Mouse (Mus musculus) limb, embryonic 11.5 days (tissue): ENCODE results near the gene Ipo11. TPM values are rescaled to one million over a fixed set of nuclear protein-coding genes. Genes with fewer than 3 reads are reported as not detected.

ENCODE experiments used
- ATAC-seq: fragments of 200-750 bp; cut with Nextera tagmentation; 2 replicates; pipeline ENCODE4 v1.8.0; 2017; ENCODE audit warnings: low read depth; ENCODE audit not compliant: insufficient number of reproducible peaks, low FRiP score, low TSS enrichment
- DNase-seq: peaks from one replicate; pipeline ENCODE4 v3.0.0-alpha.2; 2015; ENCODE audit warnings: low spot score
- H3K27ac ChIP-seq: fragments of 300-500 bp; sonication (generic); replicated peaks from 2 replicates; pipeline ENCODE4 v1.5.1; 2014; ENCODE audit warnings: low read depth, mild to moderate bottlenecking, low read length
- H3K27me3 ChIP-seq: fragments of 300-500 bp; sonication (generic); 2 replicates; pipeline ENCODE4 v1.6.1; 2014; ENCODE audit warnings: mild to moderate bottlenecking, low read length, mixed read lengths; ENCODE audit not compliant: control insufficient read depth, insufficient read depth
- H3K36me3 ChIP-seq: fragments of 300-500 bp; sonication (generic); 2 replicates; pipeline ENCODE4 v1.6.1; 2014; ENCODE audit warnings: mild to moderate bottlenecking, low read length, moderate library complexity, mixed read lengths; ENCODE audit not compliant: control insufficient read depth, insufficient read depth
- H3K4me1 ChIP-seq: fragments of 300-500 bp; sonication (generic); 2 replicates; pipeline ENCODE4 v1.6.1; 2014; ENCODE audit warnings: low read length, mixed read lengths; ENCODE audit not compliant: control insufficient read depth, insufficient read depth
- H3K4me2 ChIP-seq: fragments of 300-500 bp; sonication (generic); 2 replicates; pipeline ENCODE4 v1.6.1; 2014; ENCODE audit warnings: low read depth, mild to moderate bottlenecking, moderate library complexity; ENCODE audit not compliant: severe bottlenecking
- H3K4me3 ChIP-seq: fragments of 300-500 bp; sonication (generic); 2 replicates; pipeline ENCODE4 v1.5.1; 2014; ENCODE audit warnings: low read depth, low read length
- H3K9ac ChIP-seq: fragments of 300-500 bp; sonication (generic); 2 replicates; pipeline ENCODE4 v1.6.1; 2014; ENCODE audit warnings: mild to moderate bottlenecking, low read length
- H3K9me3 ChIP-seq: fragments of 300-500 bp; sonication (generic); 2 replicates; pipeline ENCODE4 v1.6.1; 2016; ENCODE audit warnings: low read length; ENCODE audit not compliant: control insufficient read depth
- WGBS: fragments of 180-500 bp; shearing (Covaris S2); extraction: QIAGEN DNeasy Blood & Tissue Kit; methylation state at CpG from one replicate; pipeline ENCODE4 v1.1.7; 2014; 5-methylcytosine and 5-hydroxymethylcytosine counted together
- polyA plus RNA-seq: library from polyadenylated mRNA; unstranded; fragments of >200 nt; fragmentation: Nextera tagmentation; extraction: Ambion mirVana; gene quantifications from 2 replicates; pipeline ENCODE4 v1.2.1, GENCODE M21; 2014

Ipo11 gene
- polyA plus RNA-seq, 1 experiment from 2014 or later, result 69.2 TPM

DNA sequence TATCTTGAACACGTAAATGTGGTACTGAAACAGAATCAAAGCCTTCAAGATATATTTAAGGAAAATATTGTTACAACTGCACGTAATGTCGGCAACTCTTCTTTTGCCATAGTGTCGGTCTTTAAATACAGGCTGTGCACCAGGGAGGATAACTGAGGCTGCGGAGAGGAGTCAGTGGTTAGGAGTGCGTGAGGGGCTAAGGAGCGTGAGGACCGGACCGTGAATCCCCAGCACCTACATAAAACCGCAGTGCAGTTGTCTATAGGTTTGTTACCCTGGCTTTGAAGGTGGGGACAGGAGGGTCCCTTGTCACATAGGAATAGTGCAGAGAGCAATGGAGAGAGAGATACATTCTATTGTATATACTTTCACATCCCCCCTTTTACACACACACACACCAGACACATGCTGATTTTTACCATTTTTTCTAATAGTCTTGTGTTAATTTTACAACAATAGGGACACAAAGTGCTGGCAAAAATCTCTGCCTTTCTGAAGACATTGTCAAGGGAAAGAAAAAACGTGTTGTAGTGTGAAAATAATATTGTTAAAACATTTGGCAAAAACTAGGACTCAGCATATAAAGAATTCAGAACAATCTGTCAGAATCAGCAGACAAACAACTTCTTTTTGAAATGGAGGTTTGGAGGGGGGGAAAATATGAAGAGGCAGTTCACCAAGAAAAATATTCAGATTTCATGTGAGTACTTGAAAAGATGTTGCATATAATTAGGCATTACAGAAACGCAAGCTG lies 113.5 kb downstream of the Ipo11 start:
- ATAC-seq, result no peak
- WGBS, result 95% methylated on average over 12 of the region's 12 CpGs
- H3K36me3 ChIP-seq, result peaks cover 2% of the 10 kb centered on the region; the same call in 1 of the 2 replicates

DNA sequence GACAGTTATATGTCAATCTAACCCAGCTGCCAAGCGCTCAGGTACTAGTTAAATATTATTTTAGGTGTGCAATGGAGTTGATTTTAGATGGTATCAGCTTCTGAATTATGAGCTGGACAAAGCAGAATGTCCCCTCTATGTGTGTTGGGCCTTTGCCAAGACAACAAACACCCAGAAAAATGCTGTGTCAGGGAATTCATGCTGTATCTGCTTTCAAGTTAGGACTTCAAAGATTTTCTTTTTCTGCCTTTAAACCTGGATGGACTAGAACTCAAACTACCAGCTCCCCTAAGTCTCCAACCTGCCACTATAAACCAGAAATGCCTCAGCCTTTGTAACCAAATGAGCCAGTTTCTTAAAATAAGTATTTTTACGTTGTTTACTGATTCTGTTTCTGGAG lies 116.6 kb downstream of the Ipo11 start:
- Histone ChIP-seq H3K9ac (no peak overlapping the region), H3K27me3 (no peaks in the 10 kb centered on the region), H3K36me3 (peaks cover 2% of the 10 kb centered on the region; the same call in 1 of the 2 replicates), H3K9me3 (no peaks in the 10 kb centered on the region), H3K4me3 (no peak overlapping the region), H3K27ac (no peak overlapping the region), H3K4me2 (no peak overlapping the region), H3K4me1 (no peaks in the 10 kb centered on the region)
- no peak for ATAC-seq
- DNase-seq, result no peak
- 93% methylated on average over 2 of the region's 2 CpGs for WGBS

More for the DNA sequence above, 113.5 kb downstream of the Ipo11 start:
- no peak overlapping the region for H3K27ac ChIP-seq
- H3K4me1 ChIP-seq, result no peaks in the 10 kb centered on the region
- no peak overlapping the region for H3K9ac ChIP-seq
- H3K9me3 ChIP-seq, result no peaks in the 10 kb centered on the region
- no peak overlapping the region for H3K4me2 ChIP-seq
- H3K4me3 ChIP-seq, result no peak overlapping the region
- no peak for DNase-seq
- H3K27me3 ChIP-seq, result no peaks in the 10 kb centered on the region

DNA sequence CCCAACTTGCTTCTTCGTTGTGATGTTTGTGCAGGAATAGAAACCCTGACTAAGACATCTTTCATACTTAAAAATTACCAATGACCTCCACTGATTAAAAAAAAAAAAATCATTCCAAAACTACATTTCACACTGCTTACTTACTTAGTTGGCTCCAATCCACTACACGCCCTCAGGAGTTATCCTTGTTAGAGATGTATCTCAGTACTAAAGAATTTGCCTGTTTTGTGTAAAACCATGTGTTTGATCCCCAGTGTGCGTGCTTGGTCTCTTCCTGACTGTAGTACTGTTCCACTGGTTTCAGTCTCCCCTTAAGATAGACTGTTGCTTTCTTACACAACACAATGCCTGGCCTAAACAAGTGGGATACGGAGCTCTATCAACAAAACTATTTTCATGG lies 117.0 kb downstream of the Ipo11 start:
- peaks cover 2% of the 10 kb centered on the region; the same call in 1 of the 2 replicates for H3K36me3 ChIP-seq
- DNase-seq (no peak), ATAC-seq (no peak)
- no peak overlapping the region for H3K9ac ChIP-seq
- H3K9me3 ChIP-seq, result no peaks in the 10 kb centered on the region
- H3K27ac ChIP-seq, result no peak overlapping the region
- WGBS, result 94% methylated on average over 4 of the region's 4 CpGs
- no peaks in the 10 kb centered on the region for H3K27me3 ChIP-seq
- no peak overlapping the region for H3K4me2 ChIP-seq
- H3K4me3 ChIP-seq, result no peak overlapping the region
- H3K4me1 ChIP-seq, result no peaks in the 10 kb centered on the region

DNA sequence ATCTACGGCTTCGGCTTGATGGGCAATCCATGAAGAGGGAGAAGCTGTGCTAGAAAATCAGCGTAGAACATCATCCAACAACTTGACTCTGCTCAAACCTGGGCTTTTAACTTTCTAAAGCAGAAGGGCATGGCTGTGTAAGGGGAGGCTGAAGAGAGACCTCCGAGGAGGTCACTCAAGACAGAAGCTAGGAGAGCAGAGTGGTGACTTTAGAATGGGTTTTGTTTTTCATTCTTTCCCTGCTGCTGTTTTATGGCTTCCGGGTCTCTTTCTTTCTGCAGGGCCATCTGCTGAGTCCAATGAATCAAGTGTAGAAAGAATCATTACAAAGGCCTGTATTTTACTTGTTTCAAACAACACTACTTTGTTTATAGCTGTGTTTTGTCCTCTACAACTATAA lies 119.7 kb downstream of the Ipo11 start:
- no peak for ATAC-seq
- 91% methylated on average over 5 of the region's 5 CpGs for WGBS

DNA sequence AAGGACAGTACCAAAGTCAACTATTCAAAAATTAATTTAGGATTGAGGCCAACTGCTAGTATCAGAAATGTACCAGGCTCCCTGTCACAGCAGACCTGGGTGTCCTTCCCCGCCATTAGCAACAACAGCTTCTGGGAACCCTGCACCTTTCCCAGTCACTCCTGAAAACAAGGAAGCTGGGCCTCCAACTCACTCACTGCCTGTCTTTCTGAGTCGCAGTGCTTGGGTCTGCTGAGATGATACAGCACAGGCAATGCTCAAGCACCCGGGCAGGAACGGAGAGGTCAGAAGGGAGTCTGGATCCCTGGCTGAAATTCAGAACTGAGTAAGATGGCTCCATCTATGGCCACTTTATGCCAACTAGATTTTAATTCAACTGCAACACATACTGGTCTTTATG lies 123.2 kb downstream of the Ipo11 start:
- Histone ChIP-seq H3K4me1 (no peaks in the 10 kb centered on the region), H3K36me3 (peaks cover 3% of the 10 kb centered on the region; the same call in 1 of the 2 replicates), H3K4me3 (no peak overlapping the region), H3K27me3 (no peaks in the 10 kb centered on the region), H3K9me3 (no peaks in the 10 kb centered on the region), H3K4me2 (no peak overlapping the region), H3K27ac (no peak overlapping the region), H3K9ac (no peak overlapping the region)
- ATAC-seq, result no peak
- DNase-seq, result no peak
- 89% methylated on average over 4 of the region's 4 CpGs for WGBS

More for the DNA sequence above, 119.7 kb downstream of the Ipo11 start:
- Histone ChIP-seq H3K27me3 (no peaks in the 10 kb centered on the region), H3K9me3 (no peaks in the 10 kb centered on the region), H3K36me3 (peaks cover 2% of the 10 kb centered on the region; the same call in 1 of the 2 replicates), H3K4me1 (no peaks in the 10 kb centered on the region), H3K9ac (no peak overlapping the region), H3K4me2 (no peak overlapping the region), H3K4me3 (no peak overlapping the region), H3K27ac (no peak overlapping the region)
- DNase-seq, result no peak

DNA sequence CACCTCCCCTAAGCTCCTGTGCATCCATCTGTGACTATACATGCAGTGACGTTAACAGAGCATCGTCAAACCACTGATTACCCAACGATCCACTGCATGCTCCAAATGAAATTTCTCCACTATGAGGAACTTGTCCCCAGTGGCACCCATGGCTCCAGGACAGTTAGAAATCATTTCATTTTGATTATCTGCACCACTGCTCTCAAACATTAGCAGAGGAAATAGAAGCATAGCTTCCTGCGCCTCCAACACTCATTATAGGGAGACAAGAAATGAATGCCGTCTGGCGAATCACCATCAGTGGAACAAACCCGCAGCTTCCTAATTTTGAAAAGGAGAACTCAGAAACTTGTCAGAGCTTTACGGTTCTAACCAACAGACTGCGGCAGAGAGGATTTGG lies 123.7 kb downstream of the Ipo11 start:
- Histone ChIP-seq H3K27me3 (no peaks in the 10 kb centered on the region), H3K9me3 (no peaks in the 10 kb centered on the region), H3K9ac (no peak overlapping the region), H3K4me3 (no peak overlapping the region), H3K36me3 (peaks cover 3% of the 10 kb centered on the region; the same call in 1 of the 2 replicates), H3K4me1 (no peaks in the 10 kb centered on the region), H3K27ac (no peak overlapping the region), H3K4me2 (no peak overlapping the region)
- DNase-seq (no peak), ATAC-seq (no peak)
- WGBS, result 94% methylated on average over 9 of the region's 9 CpGs

DNA sequence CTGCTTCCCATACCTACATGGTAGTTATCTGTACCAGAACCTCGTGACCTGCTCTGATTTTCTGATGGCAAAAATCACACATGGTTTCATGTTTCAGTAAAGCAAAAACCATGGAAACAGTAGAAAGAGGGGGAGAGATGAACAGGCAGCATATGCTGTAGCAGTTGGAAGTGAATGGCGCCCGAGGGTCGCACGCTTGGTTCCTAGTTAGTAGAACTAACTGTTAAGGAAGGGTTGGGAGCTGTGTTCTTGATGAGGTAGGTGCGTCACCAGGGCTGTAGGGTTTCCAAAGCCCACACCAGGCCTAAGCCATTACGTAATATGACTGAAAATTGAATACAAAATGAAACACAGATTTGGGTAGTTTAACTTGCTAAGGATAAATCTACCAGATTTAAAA lies 126.6 kb downstream of the Ipo11 start:
- DNase-seq (no peak), ATAC-seq (no peak)
- Histone ChIP-seq H3K4me3 (no peak overlapping the region), H3K9me3 (no peaks in the 10 kb centered on the region), H3K4me1 (no peaks in the 10 kb centered on the region), H3K36me3 (peaks cover 3% of the 10 kb centered on the region; the same call in 1 of the 2 replicates), H3K27me3 (no peaks in the 10 kb centered on the region), H3K4me2 (no peak overlapping the region), H3K9ac (no peak overlapping the region), H3K27ac (no peak overlapping the region)
- 94% methylated on average over 7 of the region's 7 CpGs for WGBS

DNA sequence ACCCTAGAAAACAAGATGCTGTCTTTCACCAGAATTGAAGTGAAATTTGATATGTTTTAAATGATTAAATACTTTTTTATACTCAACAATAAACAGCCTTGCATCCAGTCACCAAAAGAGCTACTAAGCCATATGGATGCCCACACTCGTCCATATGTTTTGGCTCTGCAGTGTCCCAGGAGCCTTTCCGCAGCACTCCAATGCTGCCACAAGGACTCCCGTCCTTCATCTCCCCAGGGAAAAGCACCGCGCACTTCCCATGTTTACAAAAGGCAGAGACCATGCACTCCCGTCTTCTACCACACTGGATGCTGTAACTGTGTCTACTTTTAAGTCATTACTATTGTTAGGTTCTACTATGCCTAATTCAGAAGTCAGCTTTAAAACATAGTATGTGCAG lies 127.9 kb downstream of the Ipo11 start:
- WGBS, result 91% methylated on average over 6 of the region's 6 CpGs
- Histone ChIP-seq H3K9me3 (no peaks in the 10 kb centered on the region), H3K27ac (no peak overlapping the region), H3K4me2 (no peak overlapping the region), H3K4me1 (no peaks in the 10 kb centered on the region), H3K9ac (no peak overlapping the region), H3K36me3 (peaks cover 3% of the 10 kb centered on the region; the same call in 1 of the 2 replicates), H3K4me3 (no peak overlapping the region), H3K27me3 (no peaks in the 10 kb centered on the region)
- ATAC-seq (no peak), DNase-seq (no peak)
